Mouse (Mus musculus) kidney, adult 2 months (tissue): ENCODE measurements around the gene Sf3b3. TPM values are rescaled to one million over a fixed set of nuclear protein-coding genes. Genes with fewer than 3 reads are reported as not detected.

Experiments used
- DNase-seq: peaks from one replicate; pipeline ENCODE4 v3.0.0; 2021
- H3K27ac ChIP-seq: fragments of 200-500 bp; 2 replicates; pipeline ENCODE4 v1.5.1; 2012; ENCODE audit warnings: low read depth, low read length, control low read depth, inconsistent platforms; ENCODE audit not compliant: insufficient read depth
- H3K27me3 ChIP-seq: fragments of 200-500 bp; replicated peaks from 2 replicates; pipeline ENCODE4 v1.6.1; 2012; ENCODE audit warnings: mild to moderate bottlenecking, moderate library complexity, low read length, inconsistent platforms; ENCODE audit not compliant: control insufficient read depth, insufficient read depth
- H3K36me3 ChIP-seq: fragments of 200-500 bp; 2 replicates; pipeline ENCODE4 v1.6.1; 2012; ENCODE audit warnings: mild to moderate bottlenecking, moderate library complexity, low read length, inconsistent platforms; ENCODE audit not compliant: control insufficient read depth, insufficient read depth
- H3K4me1 ChIP-seq: fragments of 200-500 bp; 2 replicates; pipeline ENCODE4 v1.6.1; 2011; ENCODE audit warnings: low read length; ENCODE audit not compliant: control insufficient read depth, insufficient read depth
- H3K4me3 ChIP-seq: fragments of 200-500 bp; 2 replicates; pipeline ENCODE4 v1.5.1; 2011; ENCODE audit warnings: mild to moderate bottlenecking, low read depth, low read length, control low read depth; ENCODE audit not compliant: insufficient read depth
- CTCF ChIP-seq: fragments of 200-500 bp; conservative IDR thresholded peaks from 2 replicates; pipeline ENCODE4 v1.5.1; 2011; ENCODE audit warnings: low read depth, mild to moderate bottlenecking, control low read depth, low read length, moderate library complexity, mixed read lengths; ENCODE audit not compliant: insufficient read depth, insufficient read length
- POLR2A ChIP-seq: fragments of 200-500 bp; IDR thresholded peaks from one replicate; pipeline ENCODE4 v1.6.1; 2011; ENCODE audit warnings: low read depth, low read length, control low read depth
- WGBS: fragments of 180-500 bp; shearing (Covaris S2); methylation state at CpG from one replicate; pipeline ENCODE4 v1.1.7; 2018; 5-methylcytosine and 5-hydroxymethylcytosine counted together
- polyA plus RNA-seq: library from polyadenylated mRNA; depleted of rRNA; stranded (reverse); fragments of >200 nt; gene quantifications from 2 replicates; pipeline ENCODE4 v1.2.3, GENCODE M21; 2012

The Sf3b3 gene
- polyA plus RNA-seq, 1 experiment, result 25.9 TPM

- TF ChIP-seq CTCF, result no peak
- TF ChIP-seq POLR2A, result no peak
- peaks cover 1% of the 10 kb centered on the region for H3K36me3 ChIP-seq
- no peaks in the 10 kb centered on the region for H3K27me3 ChIP-seq
- 89% methylated on average over 16 of the region's 16 CpGs for WGBS
- DNase-seq, result no peak
- H3K27ac ChIP-seq, result no peak overlapping the region
- no peak overlapping the region for H3K4me3 ChIP-seq
- H3K4me1 ChIP-seq, result no peaks in the 10 kb centered on the region
These were observed 42.3 kb upstream of the Sf3b3 start for GRCm38 (mm10) chr8:110888860-110889259.

GRCm38 (mm10) chr8:110888441-110888840 is 41.9 kb upstream of the Sf3b3 start:
- no peak overlapping the region for H3K27ac ChIP-seq
- peaks cover 1% of the 10 kb centered on the region for H3K36me3 ChIP-seq
- no peaks in the 10 kb centered on the region for H3K4me1 ChIP-seq
- DNase-seq, result no peak
- H3K27me3 ChIP-seq, result no peaks in the 10 kb centered on the region
- TF ChIP-seq POLR2A, result no peak
- TF ChIP-seq CTCF, result no peak
- 90% methylated on average over 8 of the region's 8 CpGs for WGBS
- no peak overlapping the region for H3K4me3 ChIP-seq

GRCm38 (mm10) chr8:110887551-110887950 is 41.0 kb upstream of the Sf3b3 start:
- no peak for TF ChIP-seq CTCF
- TF ChIP-seq POLR2A, result no peak
- peaks cover 1% of the 10 kb centered on the region for H3K36me3 ChIP-seq
- no peaks in the 10 kb centered on the region for H3K27me3 ChIP-seq
- no peak overlapping the region for H3K27ac ChIP-seq
- no peaks in the 10 kb centered on the region for H3K4me1 ChIP-seq
- no peak overlapping the region for H3K4me3 ChIP-seq
- WGBS, result 95% methylated on average over 10 of the region's 10 CpGs
- DNase-seq, result no peak

- TF ChIP-seq POLR2A, result no peak
- TF ChIP-seq CTCF, result no peak
- 86% methylated on average over 3 of the region's 3 CpGs for whole genome bisulfite sequencing
- Histone ChIP-seq H3K4me1 (no peaks in the 10 kb centered on the region), H3K4me3 (no peak overlapping the region), H3K36me3 (peaks cover 1% of the 10 kb centered on the region), H3K27me3 (no peaks in the 10 kb centered on the region), H3K27ac (no peak overlapping the region)
- no peak for DNase-seq
These were observed 40.0 kb upstream of the Sf3b3 start for GRCm38 (mm10) chr8:110886634-110887033.

GRCm38 (mm10) chr8:110883824-110884223 is 37.2 kb upstream of the Sf3b3 start:
- peaks cover 1% of the 10 kb centered on the region for H3K36me3 ChIP-seq

DNA sequence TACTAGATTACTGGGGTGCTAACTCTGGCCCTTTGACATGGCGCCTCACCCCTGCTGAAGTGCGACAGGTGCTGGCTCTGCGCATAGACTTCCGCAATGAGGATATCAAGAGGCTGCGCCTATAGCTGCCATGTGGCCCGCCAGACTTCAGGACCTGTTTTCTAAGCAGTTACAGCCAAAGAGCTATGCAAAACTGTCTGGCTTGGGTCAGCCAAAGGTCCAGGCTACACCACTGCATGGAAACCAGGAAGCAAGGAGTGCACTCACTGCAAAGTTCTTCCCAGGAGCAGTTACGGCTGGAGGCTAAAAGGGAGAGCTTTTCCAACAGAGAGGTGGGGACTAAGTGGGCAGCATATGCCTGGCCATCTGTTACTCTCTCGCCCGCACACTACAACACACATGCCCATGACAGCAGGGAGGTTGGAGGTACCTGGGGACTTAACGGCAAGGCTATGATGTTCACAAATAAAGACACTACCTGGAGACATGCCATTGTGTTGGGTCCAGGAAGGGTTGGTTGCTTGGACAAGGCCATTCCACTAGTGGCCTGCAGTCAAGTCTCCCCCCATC is 35.2 kb upstream of the Sf3b3 start:
- H3K36me3 ChIP-seq, result no peaks in the 10 kb centered on the region
- no peaks in the 10 kb centered on the region for H3K27me3 ChIP-seq
- 94% methylated on average over 10 of the region's 10 CpGs for WGBS
- no peak overlapping the region for H3K27ac ChIP-seq
- TF ChIP-seq POLR2A (no peak), CTCF (no peak)
- H3K4me3 ChIP-seq, result no peak overlapping the region
- no peak for DNase-seq
- no peaks in the 10 kb centered on the region for H3K4me1 ChIP-seq

More at GRCm38 (mm10) chr8:110883824-110884223, 37.2 kb upstream of the Sf3b3 start:
- no peak overlapping the region for H3K4me3 ChIP-seq
- H3K27ac ChIP-seq, result no peak overlapping the region
- TF ChIP-seq CTCF (no peak), POLR2A (no peak)
- 56% methylated on average over 18 of the region's 18 CpGs for WGBS
- peak; percentile 8 for DNase-seq
- no peaks in the 10 kb centered on the region for H3K4me1 ChIP-seq
- no peaks in the 10 kb centered on the region for H3K27me3 ChIP-seq

DNA sequence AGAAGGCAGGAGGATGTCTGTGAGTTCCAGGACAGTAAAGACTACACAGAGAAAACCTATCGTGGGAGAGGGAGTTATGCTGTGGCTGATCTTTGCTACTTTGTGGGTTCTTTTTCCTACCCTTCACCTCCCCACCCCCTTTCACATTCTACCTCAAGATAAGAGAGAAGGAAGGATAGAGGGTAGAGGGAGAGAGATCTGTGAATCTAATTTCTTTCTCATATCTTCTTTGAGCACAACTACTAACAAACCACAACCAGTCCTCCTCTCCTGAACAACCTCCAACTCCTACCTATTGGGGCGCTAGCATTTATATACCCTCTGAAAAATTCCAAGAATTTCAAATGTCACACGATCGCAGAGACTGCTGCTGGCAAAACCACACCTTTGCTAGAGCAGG is 31.3 kb upstream of the Sf3b3 start:
- no peak for TF ChIP-seq POLR2A
- TF ChIP-seq CTCF, result no peak
- H3K4me3 ChIP-seq, result no peak overlapping the region
- 77% methylated on average over 4 of the region's 4 CpGs for WGBS

More for the DNA sequence above, 31.3 kb upstream of the Sf3b3 start:
- Histone ChIP-seq H3K36me3 (peaks cover 1% of the 10 kb centered on the region; the same call in 1 of the 2 replicates), H3K27me3 (no peaks in the 10 kb centered on the region), H3K4me1 (no peaks in the 10 kb centered on the region), H3K27ac (no peak overlapping the region)
- DNase-seq, result no peak
